Mouse (Mus musculus): Measurements from ENCODE around the gene Zcchc24.
"Not testable (repeated sequence)": the region's sequence is repeated elsewhere in the genome, so short reads cannot be mapped to it uniquely, and the experiment has no call there.

Gene Zcchc24

DNA sequence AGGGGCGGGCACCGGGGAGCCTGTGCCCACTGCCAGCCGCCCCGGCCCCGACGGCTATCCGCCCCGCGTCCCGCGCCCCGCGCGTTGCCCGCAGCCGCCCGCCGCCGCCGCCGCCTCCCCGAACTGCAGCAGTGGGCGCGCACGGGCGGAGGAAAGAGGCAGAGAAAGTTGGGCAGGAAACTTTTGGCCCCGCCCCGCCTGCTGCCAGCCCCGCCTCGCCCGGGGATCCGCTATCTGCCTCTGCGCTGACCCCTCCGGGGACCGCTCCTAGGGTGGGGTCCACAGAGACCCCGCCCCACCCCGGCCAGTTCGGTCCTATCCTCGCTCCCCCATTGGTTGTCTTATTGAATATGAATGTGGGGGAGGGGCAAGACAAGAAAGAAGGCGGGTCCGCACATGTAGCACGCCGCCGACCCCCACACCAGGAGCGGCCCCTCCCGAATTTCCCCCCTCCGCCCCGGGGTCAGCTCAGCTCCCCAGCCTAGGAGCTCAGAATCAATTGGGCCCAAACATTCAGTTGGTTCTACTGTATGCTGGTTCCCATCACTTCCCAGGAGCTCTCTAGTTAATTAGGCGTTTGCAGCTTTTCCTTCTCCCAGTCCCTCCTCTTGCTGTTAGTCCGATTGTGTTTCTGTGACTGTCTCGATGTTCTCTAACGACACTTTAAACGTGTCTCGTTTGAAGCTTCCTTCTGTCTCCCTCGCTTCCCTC lies at the start of gene Zcchc24:
TSS of gene Zcchc24 (minus strand) at position 125 of the 711 bp plus-strand sequence.
- DNase-seq (ENCODE audit: low spot score in 2 of 2) = peak; percentile 86 to 87

GRCm38 (mm10) chr14:25816416-25816815 lies 47.6 kb upstream of the Zcchc24 start:
- peak in 1 of 2 experiments; percentile 57 for DNase-seq (ENCODE audit: low spot score in 2 of 2)

GRCm38 (mm10) chr14:25814140-25814539 lies 45.3 kb upstream of the Zcchc24 start:
- no peak for DNase-seq (ENCODE audit: low spot score in 2 of 2)

DNA sequence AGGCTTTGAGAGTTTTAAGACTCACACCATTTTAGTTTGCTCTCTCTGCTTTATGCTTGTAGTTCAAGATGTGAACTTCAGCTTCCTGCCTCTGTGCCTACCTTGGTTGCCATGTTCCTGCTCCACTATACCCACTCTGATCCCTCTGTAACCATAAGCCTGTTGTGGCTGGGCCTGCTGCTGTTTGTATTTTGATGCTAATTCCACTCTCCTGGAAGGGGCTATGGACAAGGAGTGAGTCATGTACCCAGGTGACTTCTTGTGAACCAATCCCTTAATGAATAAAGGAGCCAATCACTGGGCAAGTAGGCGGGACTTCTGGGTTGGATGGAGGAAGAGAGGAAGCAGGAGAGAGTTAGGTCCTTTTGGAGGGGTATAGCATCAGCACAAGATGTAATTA lies 42.2 kb upstream of the Zcchc24 start:
- DNase-seq (ENCODE audit: low spot score in 2 of 2) = not testable (repeated sequence)

DNA sequence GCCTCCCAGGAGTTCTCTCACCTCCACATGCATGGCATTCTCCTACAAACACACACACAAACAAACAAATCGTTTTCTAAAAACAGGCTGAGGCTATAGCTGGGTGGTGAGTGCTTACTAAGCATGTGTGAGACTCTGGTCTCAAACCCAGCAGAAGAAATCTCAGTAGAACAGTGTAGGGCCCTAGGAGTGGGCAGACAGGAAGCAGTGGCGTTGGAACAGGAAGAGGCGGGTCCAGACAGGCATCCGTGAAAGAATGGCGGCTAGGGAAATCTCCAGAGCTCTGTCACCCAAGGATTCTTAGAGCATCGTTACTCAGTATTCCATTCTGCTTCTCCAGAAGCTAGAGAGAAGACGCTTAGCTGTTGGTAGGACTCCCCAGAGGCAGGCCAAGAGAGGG lies 37.7 kb upstream of the Zcchc24 start:
- DNase-seq (ENCODE audit: low spot score in 2 of 2) = no peak

DNA sequence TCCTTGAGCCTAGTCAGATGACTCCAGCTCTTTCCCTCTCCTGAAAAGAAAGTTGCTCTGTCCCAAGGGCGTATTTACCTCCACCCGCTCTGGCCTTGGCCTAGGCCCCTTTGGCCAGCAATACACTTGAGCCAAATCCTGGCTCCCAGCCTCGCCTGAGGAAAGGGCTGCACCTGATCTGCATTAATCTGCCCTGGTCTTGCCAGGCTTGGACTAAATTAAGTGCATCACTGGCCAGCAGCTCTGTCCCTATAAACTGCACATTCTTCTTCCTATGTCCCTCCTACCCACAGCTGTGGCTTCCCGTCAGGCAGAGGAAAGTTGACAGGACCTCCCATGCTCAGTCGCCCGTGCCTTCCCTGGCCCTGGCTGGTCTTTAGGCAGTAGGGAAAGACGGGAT lies 37.0 kb upstream of the Zcchc24 start:
- no peak for DNase-seq (ENCODE audit: low spot score in 2 of 2)

DNA sequence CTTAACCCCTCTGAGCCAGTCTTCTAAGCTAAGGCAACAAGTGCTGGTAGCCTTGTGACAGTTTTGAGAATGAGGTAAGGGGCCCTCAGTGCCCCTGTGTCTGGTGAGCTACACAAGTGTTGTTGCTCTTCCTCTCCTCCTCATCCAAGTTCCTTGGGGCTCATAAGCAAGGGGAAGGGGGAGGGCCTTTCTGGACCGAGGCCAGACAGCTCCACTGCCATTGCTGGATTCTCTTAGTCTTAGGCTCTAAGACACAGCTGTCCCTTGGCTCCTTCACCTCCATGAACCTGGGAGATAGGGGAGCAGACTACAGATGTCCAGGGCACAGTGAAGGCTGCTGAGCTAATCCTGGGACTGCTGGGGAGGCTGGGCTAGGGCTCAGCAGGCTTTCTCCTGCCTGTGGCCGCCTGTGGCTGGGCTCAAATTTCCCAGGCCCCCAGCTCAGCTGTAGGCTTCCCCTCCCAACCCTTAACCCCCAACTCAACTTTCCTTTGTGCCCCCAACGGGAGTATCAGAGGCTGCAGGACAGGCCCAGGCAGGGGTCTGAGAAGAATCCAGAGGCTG lies 34.5 kb upstream of the Zcchc24 start:
- no peak for DNase-seq (ENCODE audit: low spot score in 2 of 2)

DNA sequence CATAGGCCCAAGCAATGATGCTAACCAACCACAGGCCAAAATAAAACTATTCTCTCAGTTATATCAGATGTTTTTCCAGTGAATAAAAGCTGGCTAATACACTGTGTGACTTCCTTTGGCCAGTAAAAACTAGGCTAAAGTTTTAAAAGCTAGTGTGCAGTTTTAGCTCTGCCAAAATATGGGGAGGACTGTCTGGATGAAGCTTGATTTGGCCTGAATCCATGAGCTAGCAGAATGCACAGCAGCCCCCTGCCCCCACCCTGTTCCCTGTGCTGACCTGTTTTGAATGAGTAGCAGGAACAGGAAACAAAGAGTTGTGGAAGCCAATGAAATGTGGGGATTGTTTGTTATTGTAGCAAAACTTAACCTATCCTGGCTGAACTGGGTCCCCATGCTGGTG lies 33.7 kb upstream of the Zcchc24 start:
- DNase-seq (ENCODE audit: low spot score in 2 of 2) = no peak

- peak; percentile 69 to 90 for DNase-seq (ENCODE audit: low spot score in 2 of 2)
These were observed 31.5 kb upstream of the Zcchc24 start for GRCm38 (mm10) chr14:25800166-25800960.

DNA sequence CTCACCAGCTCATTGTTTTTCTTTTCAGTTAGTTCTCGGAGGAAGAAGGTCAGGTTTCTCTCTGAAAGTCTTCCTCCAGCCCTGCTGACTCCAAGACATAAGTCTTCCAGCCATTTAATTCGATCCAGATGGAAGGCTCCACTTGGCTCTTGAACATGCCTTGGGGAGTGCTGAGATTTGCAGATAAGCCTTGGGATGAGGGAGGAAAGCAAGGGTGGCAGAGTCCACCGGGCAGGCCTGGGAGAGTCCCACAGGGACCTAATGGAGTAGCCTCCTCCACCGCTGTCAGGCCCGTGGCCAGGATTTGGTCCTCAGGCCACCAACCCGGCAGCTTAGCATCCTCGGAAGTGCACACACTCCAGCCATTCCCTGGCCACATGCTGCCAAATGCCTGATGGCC lies 27.8 kb upstream of the Zcchc24 start:
- DNase-seq (ENCODE audit: low spot score in 2 of 2) = no peak

- no peak for DNase-seq (ENCODE audit: low spot score in 2 of 2)
These were observed 26.8 kb upstream of the Zcchc24 start for GRCm38 (mm10) chr14:25795561-25796174.

DNA sequence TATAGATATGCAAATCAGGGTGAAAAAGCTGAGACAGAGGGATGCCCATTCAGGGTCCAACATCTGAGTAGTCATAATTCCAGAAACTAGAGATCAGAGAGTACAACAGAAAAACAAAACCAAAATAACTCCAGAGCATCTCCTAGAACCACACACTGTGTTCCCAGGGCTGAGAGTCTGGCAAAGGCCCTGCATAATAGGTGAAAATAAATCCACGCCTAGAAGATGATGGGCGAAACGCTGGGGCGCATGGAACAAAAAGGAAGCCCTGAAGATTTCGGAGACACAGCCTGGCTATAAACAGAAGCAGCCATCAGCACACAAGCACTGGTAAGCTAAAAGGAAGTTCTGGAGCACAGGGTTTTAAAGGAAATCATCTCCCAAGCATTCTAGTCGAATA lies 26.2 kb upstream of the Zcchc24 start:
- DNase-seq (ENCODE audit: low spot score in 2 of 2) = no peak

- no peak for DNase-seq (ENCODE audit: low spot score in 2 of 2)
These were observed 25.5 kb upstream of the Zcchc24 start for GRCm38 (mm10) chr14:25794331-25794730.

DNA sequence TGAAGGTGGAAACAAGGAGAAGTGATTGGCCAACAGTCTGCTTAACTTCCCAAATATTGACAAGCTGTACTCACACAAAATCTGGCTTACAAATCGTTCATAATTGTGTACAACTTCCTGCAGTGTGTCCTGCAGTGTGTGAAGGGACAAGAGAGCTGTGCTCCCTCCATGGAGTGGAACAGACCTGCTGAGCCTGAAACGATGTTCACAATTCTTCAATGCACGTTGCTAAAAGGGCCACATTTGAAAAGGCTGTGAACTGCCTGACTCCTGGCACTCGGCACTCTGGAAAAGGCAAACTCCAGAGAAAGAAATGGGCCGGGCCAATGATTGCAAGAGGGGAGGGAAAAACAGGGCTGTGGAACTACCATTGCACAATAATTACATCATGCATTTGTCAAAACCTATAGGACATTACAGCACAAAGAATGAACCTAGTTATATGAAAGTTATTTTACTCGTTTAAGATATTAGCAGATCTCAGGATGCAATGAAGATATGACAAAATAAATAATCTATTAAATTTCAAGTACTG lies 22.0 kb upstream of the Zcchc24 start:
- no peak for DNase-seq (ENCODE audit: low spot score in 2 of 2)

GRCm38 (mm10) chr14:25789946-25790345 lies 21.1 kb upstream of the Zcchc24 start:
- no peak for DNase-seq (ENCODE audit: low spot score in 2 of 2)

GRCm38 (mm10) chr14:25789207-25789606 lies 20.4 kb upstream of the Zcchc24 start:
- DNase-seq (ENCODE audit: low spot score in 2 of 2) = no peak

GRCm38 (mm10) chr14:25788201-25788600 lies 19.4 kb upstream of the Zcchc24 start:
- no peak for DNase-seq (ENCODE audit: low spot score in 2 of 2)

GRCm38 (mm10) chr14:25787387-25787910 lies 18.6 kb upstream of the Zcchc24 start:
- no peak for DNase-seq (ENCODE audit: low spot score in 2 of 2)

DNA sequence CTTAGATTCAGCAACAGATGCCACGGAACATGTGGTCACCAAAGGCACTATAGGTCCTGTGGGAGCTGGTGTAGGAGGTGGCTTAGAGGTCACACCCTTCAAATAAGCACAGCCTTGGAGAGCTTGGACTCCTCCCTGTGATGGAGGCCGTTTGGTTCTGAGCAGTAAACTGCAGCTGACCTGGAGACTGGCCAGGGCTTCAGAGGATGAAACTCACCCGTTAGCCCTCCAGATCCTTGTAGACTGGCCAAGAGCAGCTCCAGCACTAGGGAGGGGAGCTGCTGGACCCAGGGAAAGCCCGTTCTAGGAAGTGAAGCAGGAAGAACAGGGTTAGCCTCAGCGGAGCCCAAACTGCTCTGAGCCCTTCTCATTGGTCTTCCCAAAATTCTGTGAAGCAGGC lies 18.1 kb upstream of the Zcchc24 start:
- no peak for DNase-seq (ENCODE audit: low spot score in 2 of 2)

- DNase-seq (ENCODE audit: low spot score in 2 of 2) = peak in 1 of 2 experiments; percentile 31
These were observed 16.4 kb upstream of the Zcchc24 start for GRCm38 (mm10) chr14:25785210-25785609.

GRCm38 (mm10) chr14:25783220-25783619 lies 14.4 kb upstream of the Zcchc24 start:
- no peak for DNase-seq (ENCODE audit: low spot score in 2 of 2)

DNA sequence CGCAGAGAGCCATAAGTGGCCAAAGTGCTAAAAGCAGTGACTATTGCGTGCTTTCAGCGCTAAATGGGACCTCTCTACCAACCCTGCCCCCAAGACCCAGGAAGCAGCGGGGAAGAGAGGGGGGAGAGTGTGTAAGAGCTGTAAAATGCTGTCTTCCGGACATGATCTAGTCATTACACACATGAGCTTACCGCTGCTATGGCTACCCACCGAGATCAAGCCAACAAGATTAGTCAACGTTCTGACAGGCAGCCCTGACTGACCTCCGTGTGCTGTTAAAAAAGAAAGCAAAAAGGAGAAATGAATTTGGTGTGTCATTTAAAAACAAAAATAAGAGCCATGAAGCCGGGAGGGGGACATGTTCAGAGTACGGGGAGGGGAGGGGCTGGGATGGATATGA lies 11.8 kb upstream of the Zcchc24 start:
- no peak for DNase-seq (ENCODE audit: low spot score in 2 of 2)
